Mouse (Mus musculus) liver, embryonic 14.5 days (tissue): ENCODE results near the gene Tmtc2.

Source experiments
- CTCF ChIP-seq: IDR thresholded peaks from 2 replicates; pipeline ENCODE4 v1.5.1; 2016; ENCODE audit warnings: antibody characterized with exemption, low read depth, control low read depth
- EP300 ChIP-seq: IDR thresholded peaks from 2 replicates; pipeline ENCODE4 v1.6.1; 2016; ENCODE audit warnings: antibody characterized with exemption, low read depth

- TF ChIP-seq CTCF = no peak
- TF ChIP-seq EP300 = no peak
These were observed 72.5 kb downstream of the Tmtc2 start for GRCm38 (mm10) chr10:105501736-105502135.
